Mouse (Mus musculus): Measurements from ENCODE around the gene Mamdc4. TPM values are rescaled to one million over a fixed set of nuclear protein-coding genes. Genes with fewer than 3 reads are reported as not detected.

Mamdc4 gene
- 1.4 and 1.7 TPM in 2 replicates for polyA plus RNA-seq (2014; fragmentation: Nextera tagmentation; extraction: Ambion mirVana)

DNA sequence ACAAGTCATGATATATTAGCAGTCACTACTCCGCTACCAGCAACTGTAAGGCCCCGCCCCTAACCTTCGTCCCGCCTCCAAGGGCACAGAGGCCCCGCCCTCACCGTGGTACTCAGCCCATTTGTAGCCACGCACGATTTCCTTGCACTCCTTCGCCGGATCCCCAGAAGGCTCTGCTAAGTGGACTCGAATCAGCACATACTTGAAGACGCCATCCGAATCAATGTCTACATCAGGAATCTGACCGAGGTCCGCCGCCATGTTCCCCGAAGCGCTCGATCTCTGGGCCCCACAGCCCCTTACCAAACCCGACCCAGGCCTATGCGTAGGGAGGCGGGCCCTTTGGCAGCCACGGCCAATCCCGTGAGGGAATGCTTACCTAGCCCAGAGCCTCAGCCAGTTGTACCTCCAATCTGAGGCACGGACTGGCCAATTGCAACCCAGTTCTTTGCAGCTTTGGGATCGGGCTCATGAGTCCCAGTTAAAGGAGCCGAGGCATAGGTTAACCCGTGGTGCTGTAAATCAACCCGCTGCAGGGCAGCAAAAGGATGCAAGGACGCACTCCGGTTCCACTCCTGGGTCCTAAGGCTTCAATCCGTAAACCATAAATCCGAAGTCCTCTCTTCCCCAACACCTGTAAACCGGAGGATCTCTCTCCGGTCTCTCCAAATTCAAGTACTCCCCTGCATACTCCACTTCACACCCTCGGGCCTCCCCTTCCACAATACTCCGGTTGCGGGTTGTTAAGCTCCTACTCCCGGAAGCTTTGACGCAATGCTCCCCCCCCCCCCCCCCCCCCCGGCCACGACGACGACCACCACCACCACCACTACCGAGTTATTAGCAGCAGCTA lies at the start of gene Mamdc4, which contains the start of gene Phpt1:
Gene Mamdc4 (minus strand): TSS at position 267 of the 853 bp plus-strand sequence.
Gene Phpt1 (minus strand): TSS at position 646 of the 853 bp plus-strand sequence.
- no peaks in the 10 kb centered on the region for H3K9me3 ChIP-seq (ENCODE audit: control insufficient read depth, low read length)
- DNase-seq (ENCODE audit: low spot score) (peak; percentile 100), ATAC-seq (ENCODE audit: low read depth) (peak; percentile 99)
- H3K4me1 ChIP-seq (ENCODE audit: control insufficient read depth, insufficient read depth, low read length) = peaks cover 32% of the 10 kb centered on the region
- peaks cover 21% of the 10 kb centered on the region for H3K36me3 ChIP-seq (ENCODE audit: control insufficient read depth, insufficient read depth, low read length)
- H3K4me3 ChIP-seq (ENCODE audit: low read depth, low read length) = peak within 1 kb of the TSS; percentile 67
- H3K27ac ChIP-seq (replicated peaks; ENCODE audit: low read depth, low read length) = peak within 1 kb of the TSS; percentile 92
- under 1% methylated on average over 38 of the region's 45 CpGs for WGBS
- H3K4me2 ChIP-seq (ENCODE audit: low read depth, low read length) = peak within 1 kb of the TSS; percentile 91
- H3K27me3 ChIP-seq (replicated peaks; ENCODE audit: control insufficient read depth, insufficient read depth, low read length) = peaks cover 38% of the 10 kb centered on the region
- peak within 1 kb of the TSS; percentile 71 for H3K9ac ChIP-seq (ENCODE audit: low read depth, low read length)

DNA sequence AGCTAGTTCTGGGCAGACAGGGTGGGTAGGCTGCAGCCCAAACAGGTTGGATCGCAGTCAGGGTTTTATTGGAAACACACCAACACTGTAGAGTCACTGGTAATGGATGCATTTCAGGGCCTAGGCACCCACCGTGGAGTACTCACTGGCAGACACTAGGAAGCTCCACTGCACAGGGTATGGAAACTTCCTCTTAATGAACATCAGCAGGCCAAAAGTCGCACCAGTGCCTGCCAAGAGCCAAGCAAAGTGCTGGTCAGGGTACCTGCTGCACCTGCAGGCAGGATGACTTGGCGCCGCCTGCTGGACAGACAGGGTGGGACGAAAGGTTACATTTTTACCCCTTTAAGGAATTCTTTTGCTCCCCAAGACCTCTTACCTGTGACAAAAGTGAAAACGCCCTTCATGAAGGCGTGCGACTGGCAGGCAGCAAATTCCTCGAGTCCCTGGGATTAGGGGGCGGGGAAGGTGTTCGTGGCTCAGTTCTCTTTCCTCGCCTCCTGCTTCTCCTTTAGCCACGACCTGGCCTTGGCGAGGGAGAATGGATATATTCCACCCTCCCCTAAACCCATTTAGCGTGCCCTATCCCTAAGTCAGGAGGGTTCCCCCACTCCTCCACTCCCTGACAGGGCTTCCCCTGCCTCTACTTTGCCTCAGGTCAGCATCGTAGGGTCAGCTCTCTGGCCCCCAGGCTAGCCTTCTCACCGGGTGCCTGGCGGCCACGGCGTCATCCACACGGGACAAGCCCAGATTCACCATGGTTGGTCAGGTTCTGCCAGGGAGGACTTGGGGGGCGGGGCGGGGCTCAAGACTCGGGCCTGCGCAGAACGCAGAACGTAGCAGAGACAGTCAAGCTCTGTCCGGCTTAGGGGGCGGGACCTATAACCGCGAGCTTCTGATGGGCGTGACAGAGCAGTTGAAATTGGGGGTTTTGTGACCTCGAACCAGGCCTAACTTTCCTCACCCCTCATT lies 46.9 kb upstream of the Mamdc4 start, which contains the start of gene Tmem141:
Gene Tmem141 (minus strand): TSS at position 777 of the 972 bp plus-strand sequence.
- Histone ChIP-seq H3K9ac (ENCODE audit: low read depth, low read length) (peak within 1 kb of the TSS; percentile 66), H3K9me3 (ENCODE audit: control insufficient read depth, low read length) (no peaks in the 10 kb centered on the region), H3K27ac (replicated peaks; ENCODE audit: low read depth, low read length) (peak within 1 kb of the TSS; percentile 62), H3K36me3 (ENCODE audit: control insufficient read depth, insufficient read depth, low read length) (no peaks in the 10 kb centered on the region), H3K4me1 (ENCODE audit: control insufficient read depth, insufficient read depth, low read length) (peaks cover 5% of the 10 kb centered on the region), H3K27me3 (replicated peaks; ENCODE audit: control insufficient read depth, insufficient read depth, low read length) (peaks cover 14% of the 10 kb centered on the region), H3K4me3 (ENCODE audit: low read depth, low read length) (peak within 1 kb of the TSS; percentile 51), H3K4me2 (ENCODE audit: low read depth, low read length) (peak within 1 kb of the TSS; percentile 88)
- ATAC-seq (ENCODE audit: low read depth) = peak; percentile 95
- 8% methylated on average over 33 of the region's 34 CpGs for WGBS
- DNase-seq (ENCODE audit: low spot score) = peak; percentile 92

DNA sequence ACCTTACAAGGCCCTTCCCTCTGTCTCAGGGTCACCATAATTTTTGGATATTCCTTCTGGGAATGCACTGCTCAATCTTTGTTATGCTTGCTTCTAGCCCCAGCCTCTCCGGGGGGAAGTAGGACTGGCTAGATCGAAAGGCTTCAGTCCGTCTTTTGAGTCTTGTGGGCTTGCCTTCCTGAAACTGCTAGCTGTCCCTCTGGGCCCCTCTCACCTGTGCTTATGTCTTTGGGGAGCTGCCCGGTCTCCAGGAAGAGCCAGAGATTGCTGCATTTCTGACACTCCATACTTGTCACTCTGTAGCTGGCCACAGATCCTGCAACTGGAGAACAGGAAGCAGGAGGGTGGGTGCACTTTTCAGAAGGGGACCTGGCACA lies 46.2 kb upstream of the Mamdc4 start:
- DNase-seq (ENCODE audit: low spot score) (no peak), ATAC-seq (ENCODE audit: low read depth) (no peak)
- H3K4me2 ChIP-seq (ENCODE audit: low read depth, low read length) = peak overlapping the region; percentile 88
- 0 out of 2 replicates have a peak overlapping the region, but pooled peaks have one; percentile 51 for H3K4me3 ChIP-seq (ENCODE audit: low read depth, low read length)
- no peak overlapping the region for H3K27ac ChIP-seq (replicated peaks; ENCODE audit: low read depth, low read length)
- no peaks in the 10 kb centered on the region for H3K36me3 ChIP-seq (ENCODE audit: control insufficient read depth, insufficient read depth, low read length)
- H3K4me1 ChIP-seq (ENCODE audit: control insufficient read depth, insufficient read depth, low read length) = peaks cover 10% of the 10 kb centered on the region
- WGBS = 80% methylated on average over 4 of the region's 4 CpGs
- no peaks in the 10 kb centered on the region for H3K9me3 ChIP-seq (ENCODE audit: control insufficient read depth, low read length)
- H3K9ac ChIP-seq (ENCODE audit: low read depth, low read length) = no peak overlapping the region
- H3K27me3 ChIP-seq (replicated peaks; ENCODE audit: control insufficient read depth, insufficient read depth, low read length) = peaks cover 20% of the 10 kb centered on the region

DNA sequence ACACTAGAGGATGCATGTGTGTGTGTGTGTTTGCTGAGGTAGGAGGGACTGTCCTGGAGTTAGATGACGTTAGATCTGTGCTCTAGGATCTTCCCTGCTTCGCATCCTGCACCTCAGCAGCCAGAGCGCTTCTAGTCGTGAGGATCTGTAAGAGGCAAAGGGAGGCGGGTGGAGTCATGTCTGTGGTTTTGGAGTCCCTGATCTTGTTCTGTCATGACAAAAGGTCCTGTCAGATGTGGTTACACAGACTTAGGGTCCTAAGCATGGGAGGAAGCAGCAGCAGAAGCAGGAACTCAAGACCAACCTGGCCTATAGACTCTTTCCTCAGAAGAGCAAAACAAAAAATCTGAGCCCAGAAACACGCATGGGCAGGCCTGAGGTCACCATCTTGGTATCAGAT lies 45.7 kb upstream of the Mamdc4 start:
- DNase-seq (ENCODE audit: low spot score) = no peak
- Histone ChIP-seq H3K36me3 (ENCODE audit: control insufficient read depth, insufficient read depth, low read length) (no peaks in the 10 kb centered on the region), H3K27ac (replicated peaks; ENCODE audit: low read depth, low read length) (no peak overlapping the region), H3K27me3 (replicated peaks; ENCODE audit: control insufficient read depth, insufficient read depth, low read length) (peaks cover 25% of the 10 kb centered on the region), H3K9ac (ENCODE audit: low read depth, low read length) (no peak overlapping the region), H3K4me1 (ENCODE audit: control insufficient read depth, insufficient read depth, low read length) (peaks cover 10% of the 10 kb centered on the region), H3K4me2 (ENCODE audit: low read depth, low read length) (no peak overlapping the region), H3K4me3 (ENCODE audit: low read depth, low read length) (no peak overlapping the region), H3K9me3 (ENCODE audit: control insufficient read depth, low read length) (no peaks in the 10 kb centered on the region)
- ATAC-seq (ENCODE audit: low read depth) = no peak
- 62% methylated on average over 6 of the region's 6 CpGs for WGBS

DNA sequence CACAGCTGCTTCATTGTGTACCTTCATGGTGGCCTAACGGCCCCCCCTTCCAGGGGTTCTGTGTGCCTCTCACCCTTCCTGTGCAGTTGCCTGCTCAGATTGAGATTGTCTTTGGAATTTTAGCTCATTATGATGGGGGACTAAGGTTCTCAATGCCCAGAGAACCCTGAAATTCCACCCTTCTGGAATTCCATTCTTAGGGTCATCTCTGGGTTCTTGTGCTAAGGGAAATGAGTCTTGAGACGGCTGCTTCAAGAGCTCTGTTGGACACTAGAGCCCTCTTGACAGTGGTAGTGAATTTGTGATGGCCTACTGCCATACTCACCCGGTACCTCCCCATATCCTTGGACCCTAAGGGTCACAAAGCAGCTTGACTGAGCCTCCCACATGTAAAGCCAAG lies 42.9 kb upstream of the Mamdc4 start, which contains the start of gene Ccdc183:
Gene Ccdc183 (minus strand): TSS at position 101 of the 400 bp plus-strand sequence.
- ATAC-seq (ENCODE audit: low read depth) = no peak
- Histone ChIP-seq H3K9me3 (ENCODE audit: control insufficient read depth, low read length) (no peaks in the 10 kb centered on the region), H3K4me3 (ENCODE audit: low read depth, low read length) (no peak within 1 kb of the TSS), H3K4me2 (ENCODE audit: low read depth, low read length) (no peak within 1 kb of the TSS; the same call in 1 of the 2 replicates), H3K9ac (ENCODE audit: low read depth, low read length) (no peak within 1 kb of the TSS), H3K36me3 (ENCODE audit: control insufficient read depth, insufficient read depth, low read length) (no peaks in the 10 kb centered on the region), H3K27ac (replicated peaks; ENCODE audit: low read depth, low read length) (no peak within 1 kb of the TSS), H3K4me1 (ENCODE audit: control insufficient read depth, insufficient read depth, low read length) (peaks cover 10% of the 10 kb centered on the region), H3K27me3 (replicated peaks; ENCODE audit: control insufficient read depth, insufficient read depth, low read length) (peaks cover 32% of the 10 kb centered on the region)
- no peak for DNase-seq (ENCODE audit: low spot score)
- 82% methylated on average over 3 of the region's 3 CpGs for WGBS

DNA sequence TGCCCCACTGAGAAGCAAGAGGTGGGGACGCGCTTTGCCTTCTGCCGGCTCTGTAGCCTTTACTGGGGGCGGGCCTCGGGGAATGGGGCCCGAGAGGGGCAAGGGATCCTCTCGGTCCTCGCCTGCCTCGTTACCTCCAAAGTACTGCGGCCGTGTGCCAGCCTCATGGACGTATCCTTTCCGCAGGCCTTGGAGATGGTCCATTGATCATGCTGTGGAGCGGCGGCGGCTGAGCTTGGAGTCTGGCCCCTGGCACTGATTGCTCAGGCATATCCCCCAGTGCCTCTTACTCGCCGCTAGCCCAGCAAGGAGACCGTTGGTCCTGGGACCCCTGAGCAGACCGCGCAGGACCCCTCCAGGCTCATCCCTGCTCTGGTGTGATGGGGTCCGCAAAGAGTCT lies 41.8 kb upstream of the Mamdc4 start:
- no peak overlapping the region for H3K27ac ChIP-seq (replicated peaks; ENCODE audit: low read depth, low read length)
- H3K4me3 ChIP-seq (ENCODE audit: low read depth, low read length) = peak overlapping the region; percentile 17; the same call in 1 of the 2 replicates
- DNase-seq (ENCODE audit: low spot score) (no peak), ATAC-seq (ENCODE audit: low read depth) (no peak)
- whole genome bisulfite sequencing = 23% methylated on average over 13 of the region's 22 CpGs
- no peak overlapping the region for H3K9ac ChIP-seq (ENCODE audit: low read depth, low read length)
- H3K9me3 ChIP-seq (ENCODE audit: control insufficient read depth, low read length) = no peaks in the 10 kb centered on the region
- peaks cover 9% of the 10 kb centered on the region for H3K4me1 ChIP-seq (ENCODE audit: control insufficient read depth, insufficient read depth, low read length)
- no peaks in the 10 kb centered on the region for H3K36me3 ChIP-seq (ENCODE audit: control insufficient read depth, insufficient read depth, low read length)
- peaks cover 32% of the 10 kb centered on the region for H3K27me3 ChIP-seq (replicated peaks; ENCODE audit: control insufficient read depth, insufficient read depth, low read length)
- H3K4me2 ChIP-seq (ENCODE audit: low read depth, low read length) = peak overlapping the region; percentile 27

DNA sequence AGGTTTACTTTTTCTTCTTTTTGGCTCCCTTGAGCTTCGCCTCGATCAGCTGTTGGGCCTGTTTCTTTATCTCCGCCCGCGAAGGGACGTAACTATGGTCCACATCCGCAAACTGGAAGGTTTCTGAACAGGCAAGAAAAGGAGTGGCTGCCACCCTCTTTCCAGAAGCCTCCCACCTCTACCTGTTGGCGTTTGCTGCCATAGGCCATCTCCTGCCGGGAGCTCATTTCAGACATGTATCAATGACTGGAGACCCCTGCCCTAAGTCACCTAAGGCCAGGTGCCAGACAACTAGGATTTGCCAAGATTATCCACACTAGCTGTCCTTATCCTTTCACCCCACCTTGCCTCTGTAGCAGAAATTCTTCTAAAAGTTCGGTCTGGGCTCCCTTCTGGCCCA lies 34.0 kb upstream of the Mamdc4 start:
- 0 out of 2 replicates have a peak, but pooled peaks have one; percentile 1 for ATAC-seq (ENCODE audit: low read depth)
- WGBS = 63% methylated on average over 10 of the region's 10 CpGs

More for the DNA sequence above, 34.0 kb upstream of the Mamdc4 start:
- H3K36me3 ChIP-seq (ENCODE audit: control insufficient read depth, insufficient read depth, low read length) = 0 out of 2 replicates have a peak, but pooled peaks cover 3% of the 10 kb centered on the region
- peak overlapping the region; percentile 99 for H3K4me3 ChIP-seq (ENCODE audit: low read depth, low read length)
- peak overlapping the region; percentile 69 for H3K4me2 ChIP-seq (ENCODE audit: low read depth, low read length)
- H3K27me3 ChIP-seq (replicated peaks; ENCODE audit: control insufficient read depth, insufficient read depth, low read length) = no peaks in the 10 kb centered on the region
- peak overlapping the region; percentile 96 for H3K27ac ChIP-seq (replicated peaks; ENCODE audit: low read depth, low read length)
- H3K9ac ChIP-seq (ENCODE audit: low read depth, low read length) = peak overlapping the region; percentile 99
- DNase-seq (ENCODE audit: low spot score) = no peak
- no peaks in the 10 kb centered on the region for H3K9me3 ChIP-seq (ENCODE audit: control insufficient read depth, low read length)
- H3K4me1 ChIP-seq (ENCODE audit: control insufficient read depth, insufficient read depth, low read length) = peaks cover 17% of the 10 kb centered on the region
